Mouse (Mus musculus) kidney, adult 18-20 months (tissue): ENCODE measurements at regions not wholly inside any gene's neighbourhood (a gene's known extent, or its start where the extent isn't known, plus 50 kb on each side); places are given as distances from the start of the nearest gene placed in this dataset.

ENCODE experiments used
- DNase-seq: peaks from one replicate; pipeline ENCODE4 v3.0.0; 2021

GRCm38 (mm10) chr14:24081911-24082558, 67.7 kb upstream of the Kcnma1 start:
- DNase-seq: peak; percentile 76

- DNase-seq: no peak
Measured at GRCm38 (mm10) chr14:24068693-24069092, 54.4 kb upstream of the Kcnma1 start.

GRCm38 (mm10) chr14:24067657-24068056, 53.4 kb upstream of the Kcnma1 start:
- DNase-seq: peak; percentile 79

- no peak for DNase-seq
Measured at GRCm38 (mm10) chr14:24065231-24065767, 51.0 kb upstream of the Kcnma1 start.
